Mouse (Mus musculus) forebrain, embryonic 16.5 days (tissue): ENCODE measurements at regions not wholly inside any gene's neighbourhood (a gene's known extent, or its start where the extent isn't known, plus 50 kb on each side); places are given as distances from the start of the nearest gene placed in this dataset.

ENCODE experiments used
- ATAC-seq: fragments of 200-750 bp; cut with Nextera tagmentation; 2 replicates; pipeline ENCODE4 v1.8.0; 2017; ENCODE audit warnings: mild to moderate bottlenecking, moderate library complexity
- H3K27ac ChIP-seq: fragments of 300-500 bp; sonication (generic); 2 replicates; pipeline ENCODE4 v1.5.1; 2014; ENCODE audit warnings: low read length, control low read depth
- H3K27me3 ChIP-seq: fragments of 300-500 bp; sonication (generic); replicated peaks from 2 replicates; pipeline ENCODE4 v1.6.1; 2014; ENCODE audit warnings: low read length; ENCODE audit not compliant: control insufficient read depth, insufficient read depth
- H3K36me3 ChIP-seq: fragments of 300-500 bp; sonication (generic); 2 replicates; pipeline ENCODE4 v1.6.1; 2014; ENCODE audit not compliant: control insufficient read depth, insufficient read depth
- H3K4me1 ChIP-seq: fragments of 300-500 bp; sonication (generic); replicated peaks from 2 replicates; pipeline ENCODE4 v1.6.1; 2014; ENCODE audit warnings: low read length; ENCODE audit not compliant: control insufficient read depth, insufficient read depth
- H3K4me2 ChIP-seq: fragments of 300-500 bp; sonication (generic); 2 replicates; pipeline ENCODE4 v1.6.1; 2014; ENCODE audit warnings: mild to moderate bottlenecking, low read length, control low read depth
- H3K4me3 ChIP-seq: fragments of 300-500 bp; sonication (generic); replicated peaks from 2 replicates; pipeline ENCODE4 v1.5.1; 2014; ENCODE audit warnings: mild to moderate bottlenecking, low read length, control low read depth
- H3K9ac ChIP-seq: fragments of 300-500 bp; sonication (generic); replicated peaks from 2 replicates; pipeline ENCODE4 v1.6.1; 2014; ENCODE audit warnings: low read depth, low read length, control low read depth
- H3K9me3 ChIP-seq: fragments of 300-500 bp; sonication (generic); 2 replicates; pipeline ENCODE4 v1.6.1; 2016; ENCODE audit warnings: low read length; ENCODE audit not compliant: control insufficient read depth
- WGBS: fragments of 180-500 bp; shearing (Covaris S2); extraction: QIAGEN DNeasy Blood & Tissue Kit; methylation state at CpG from one replicate; pipeline ENCODE4 v1.1.7; 2014; 5-methylcytosine and 5-hydroxymethylcytosine counted together

GRCm38 (mm10) chr9:61189295-61189694 is 182.9 kb upstream of the Tle3 start:
- Histone ChIP-seq H3K4me1 (no peaks in the 10 kb centered on the region), H3K27me3 (no peaks in the 10 kb centered on the region), H3K4me3 (no peak overlapping the region), H3K4me2 (no peak overlapping the region), H3K9ac (no peak overlapping the region), H3K9me3 (peaks cover 4% of the 10 kb centered on the region), H3K27ac (no peak overlapping the region), H3K36me3 (no peaks in the 10 kb centered on the region)
- WGBS: 93% methylated on average over 8 of the region's 8 CpGs
- ATAC-seq: no peak

- no peak overlapping the region for H3K27ac ChIP-seq
- WGBS: 25% methylated on average over 4 of the region's 4 CpGs
Observed at GRCm38 (mm10) chr9:61199077-61199753, 173.0 kb upstream of the Tle3 start.

DNA sequence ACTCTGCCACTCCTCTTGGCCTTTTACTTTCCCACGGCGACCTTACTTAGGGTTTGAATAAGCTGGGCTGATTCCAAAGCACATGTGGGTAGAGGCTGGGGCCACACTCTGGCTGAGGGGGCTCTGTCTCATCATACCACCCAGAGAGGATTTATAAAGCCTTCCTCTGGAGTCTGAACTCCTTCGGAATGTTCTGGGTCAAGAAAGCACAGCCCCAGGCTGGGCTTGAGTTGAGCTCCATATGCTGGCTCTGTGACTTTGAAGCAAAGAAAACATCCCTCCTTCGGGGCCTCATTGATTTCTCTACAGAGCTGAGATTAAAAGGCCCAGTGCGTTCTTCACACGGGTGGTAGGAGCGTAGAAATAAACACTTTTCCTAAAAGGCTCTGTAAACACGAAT is 172.3 kb upstream of the Tle3 start:
- no peak overlapping the region for H3K27ac ChIP-seq
- 37% methylated on average over 8 of the region's 8 CpGs for WGBS
- no peak overlapping the region for H3K4me3 ChIP-seq
- H3K9ac ChIP-seq: no peak overlapping the region
- no peak for ATAC-seq
- H3K4me2 ChIP-seq: no peak overlapping the region
- H3K9me3 ChIP-seq: no peaks in the 10 kb centered on the region
- no peaks in the 10 kb centered on the region for H3K36me3 ChIP-seq
- 0 out of 2 replicates have a peak, but pooled peaks cover 2% of the 10 kb centered on the region for H3K27me3 ChIP-seq
- no peaks in the 10 kb centered on the region for H3K4me1 ChIP-seq

More at GRCm38 (mm10) chr9:61199077-61199753, 173.0 kb upstream of the Tle3 start:
- ATAC-seq: no peak
- Histone ChIP-seq H3K4me2 (no peak overlapping the region), H3K27me3 (0 out of 2 replicates have a peak, but pooled peaks cover 2% of the 10 kb centered on the region), H3K9ac (no peak overlapping the region), H3K9me3 (no peaks in the 10 kb centered on the region), H3K4me3 (no peak overlapping the region), H3K36me3 (no peaks in the 10 kb centered on the region), H3K4me1 (no peaks in the 10 kb centered on the region)

DNA sequence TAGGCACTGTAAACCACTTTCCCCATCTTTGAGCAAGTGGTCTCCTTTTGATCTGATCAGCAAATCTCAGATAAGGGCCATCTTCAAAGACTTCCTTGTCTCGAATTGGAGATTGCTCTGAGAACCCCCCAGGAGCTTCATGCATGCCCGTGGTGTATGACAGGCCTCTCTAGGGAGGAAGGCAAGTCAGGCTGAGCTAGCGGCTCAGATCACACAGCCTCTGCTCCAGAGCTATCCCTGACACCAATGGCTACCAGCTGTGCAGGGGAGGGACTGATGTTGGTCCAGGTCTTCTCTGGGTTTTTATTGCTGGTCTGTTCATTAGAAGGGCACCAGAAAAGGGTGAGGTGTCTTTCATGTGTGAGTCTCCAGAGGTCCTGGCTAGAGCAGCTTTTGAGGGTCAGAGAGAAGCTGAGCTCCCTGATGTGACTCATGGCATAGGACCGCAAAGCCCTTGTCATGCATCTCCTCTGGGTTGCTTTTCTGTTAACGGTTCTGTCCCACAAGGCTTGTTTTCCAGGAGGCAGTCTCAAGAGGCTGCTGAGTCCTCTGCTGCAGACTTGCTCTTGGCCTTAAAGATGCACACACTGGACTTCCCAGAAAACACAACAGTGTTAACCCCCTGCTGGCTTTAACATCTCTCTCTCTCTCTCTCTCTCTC is 171.7 kb upstream of the Tle3 start:
- H3K9me3 ChIP-seq: no peaks in the 10 kb centered on the region
- H3K27ac ChIP-seq: no peak overlapping the region
- no peaks in the 10 kb centered on the region for H3K36me3 ChIP-seq
- H3K27me3 ChIP-seq: 0 out of 2 replicates have a peak, but pooled peaks cover 2% of the 10 kb centered on the region
- H3K4me1 ChIP-seq: no peaks in the 10 kb centered on the region
- no peak for ATAC-seq
- no peak overlapping the region for H3K9ac ChIP-seq
- 45% methylated on average over 5 of the region's 5 CpGs for WGBS
- no peak overlapping the region for H3K4me3 ChIP-seq
- no peak overlapping the region for H3K4me2 ChIP-seq

GRCm38 (mm10) chr9:61205049-61205448 is 167.1 kb upstream of the Tle3 start:
- 73% methylated on average over 8 of the region's 8 CpGs for WGBS
- Histone ChIP-seq H3K4me1 (peaks cover 10% of the 10 kb centered on the region), H3K27me3 (0 out of 2 replicates have a peak, but pooled peaks cover 2% of the 10 kb centered on the region), H3K27ac (no peak overlapping the region), H3K4me2 (no peak overlapping the region), H3K9ac (no peak overlapping the region), H3K9me3 (no peaks in the 10 kb centered on the region), H3K36me3 (no peaks in the 10 kb centered on the region), H3K4me3 (no peak overlapping the region)
- no peak for ATAC-seq

- 24% methylated on average over 13 of the region's 13 CpGs for WGBS
- peak; percentile 76 for ATAC-seq
- no peak overlapping the region for H3K9ac ChIP-seq
Observed at GRCm38 (mm10) chr9:61206725-61207365, 165.3 kb upstream of the Tle3 start.

DNA sequence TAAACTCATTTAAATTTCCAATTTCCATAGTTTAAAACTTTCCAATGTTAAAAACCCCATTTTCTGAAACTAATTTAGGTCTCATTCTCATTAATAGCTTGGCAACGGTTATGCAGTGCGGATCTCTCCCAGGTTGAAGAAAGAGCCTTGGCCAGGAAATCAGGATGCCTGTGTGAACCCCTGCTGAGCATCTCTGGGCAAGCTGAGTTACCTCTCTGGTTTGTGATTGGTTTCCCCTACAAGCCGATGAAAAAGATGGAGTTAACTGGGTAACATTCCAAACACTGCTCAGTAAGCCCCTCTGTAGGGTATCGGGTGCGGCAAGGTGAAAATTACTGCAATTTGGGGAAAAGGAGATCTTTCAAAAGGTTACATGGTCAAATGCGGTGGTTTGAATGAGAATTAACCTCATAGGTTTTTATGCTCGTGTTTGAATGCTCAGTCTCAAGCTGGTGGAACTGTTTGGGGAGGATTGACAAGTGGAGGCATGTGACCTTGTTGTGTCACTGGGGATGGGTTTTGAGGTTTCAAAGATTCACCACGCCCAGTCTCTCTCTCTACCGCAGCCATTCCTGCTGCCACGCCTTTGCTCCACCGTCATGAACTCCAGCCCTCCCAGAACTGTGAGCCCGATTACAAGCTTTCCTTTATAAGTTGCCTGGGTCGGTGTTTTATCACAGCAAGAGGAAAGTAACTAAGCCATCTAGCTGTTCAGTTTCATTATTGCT is 164.6 kb upstream of the Tle3 start:
- H3K4me3 ChIP-seq: no peak overlapping the region
- peaks cover 10% of the 10 kb centered on the region for H3K4me1 ChIP-seq
- H3K4me2 ChIP-seq: no peak overlapping the region
- 72% methylated on average over 13 of the region's 13 CpGs for WGBS
- H3K36me3 ChIP-seq: no peaks in the 10 kb centered on the region
- no peak overlapping the region for H3K9ac ChIP-seq
- no peak for ATAC-seq
- no peaks in the 10 kb centered on the region for H3K27me3 ChIP-seq
- H3K9me3 ChIP-seq: no peaks in the 10 kb centered on the region
- no peak overlapping the region for H3K27ac ChIP-seq

More at GRCm38 (mm10) chr9:61206725-61207365, 165.3 kb upstream of the Tle3 start:
- H3K27ac ChIP-seq: no peak overlapping the region
- H3K27me3 ChIP-seq: no peaks in the 10 kb centered on the region
- no peak overlapping the region for H3K4me2 ChIP-seq
- no peaks in the 10 kb centered on the region for H3K36me3 ChIP-seq
- peaks cover 10% of the 10 kb centered on the region for H3K4me1 ChIP-seq
- no peak overlapping the region for H3K4me3 ChIP-seq
- H3K9me3 ChIP-seq: no peaks in the 10 kb centered on the region

- H3K4me2 ChIP-seq: no peak overlapping the region
- no peaks in the 10 kb centered on the region for H3K9me3 ChIP-seq
- H3K27ac ChIP-seq: no peak overlapping the region
- no peak overlapping the region for H3K9ac ChIP-seq
- no peak overlapping the region for H3K4me3 ChIP-seq
- no peaks in the 10 kb centered on the region for H3K36me3 ChIP-seq
- H3K4me1 ChIP-seq: peaks cover 17% of the 10 kb centered on the region
- WGBS: 55% methylated on average over 4 of the region's 4 CpGs
- no peak for ATAC-seq
- no peaks in the 10 kb centered on the region for H3K27me3 ChIP-seq
Observed at GRCm38 (mm10) chr9:61211627-61212026, 160.5 kb upstream of the Tle3 start.

DNA sequence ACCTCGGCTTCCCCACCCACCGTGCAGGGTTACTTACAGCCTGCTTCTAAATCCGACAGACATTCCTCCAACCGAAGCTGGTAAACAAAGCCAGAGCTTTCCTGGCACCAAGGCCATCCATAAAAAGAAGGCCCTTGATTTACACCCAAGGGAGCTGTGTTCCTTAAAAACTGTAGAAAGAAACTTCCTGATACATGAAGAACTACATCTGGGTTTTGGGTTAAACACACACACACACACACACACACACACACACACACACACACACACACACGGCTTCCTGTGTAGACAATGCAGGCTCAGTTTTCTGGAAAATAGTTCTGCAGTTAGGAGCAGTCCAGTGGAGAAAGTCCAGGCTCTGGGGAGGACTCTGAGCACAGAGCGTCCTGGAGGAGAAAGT is 157.2 kb upstream of the Tle3 start:
- H3K27ac ChIP-seq: no peak overlapping the region
- H3K9me3 ChIP-seq: no peaks in the 10 kb centered on the region
- no peaks in the 10 kb centered on the region for H3K36me3 ChIP-seq
- H3K4me3 ChIP-seq: no peak overlapping the region
- no peak for ATAC-seq
- 65% methylated on average over 6 of the region's 6 CpGs for WGBS
- no peaks in the 10 kb centered on the region; the same call in 1 of the 2 replicates for H3K27me3 ChIP-seq
- H3K4me2 ChIP-seq: no peak overlapping the region
- no peak overlapping the region for H3K9ac ChIP-seq
- peaks cover 14% of the 10 kb centered on the region for H3K4me1 ChIP-seq
